Mouse (Mus musculus) heart, embryonic 15.5 days (tissue): ENCODE data around the gene Gng13. TPM values are rescaled to one million over a fixed set of nuclear protein-coding genes. Genes with fewer than 3 reads are reported as not detected.

Source experiments
- ATAC-seq: fragments of 200-750 bp; cut with Nextera tagmentation; replicated peaks from 2 replicates; pipeline ENCODE4 v1.8.0; 2017; ENCODE audit warnings: low read depth, moderate TSS enrichment; ENCODE audit not compliant: insufficient number of reproducible peaks, insufficient read depth, low FRiP score
- H3K27ac ChIP-seq: fragments of 300-500 bp; sonication (generic); 2 replicates; pipeline ENCODE4 v1.5.1; 2015; ENCODE audit warnings: mild to moderate bottlenecking, inconsistent platforms
- H3K27me3 ChIP-seq: fragments of 300-500 bp; sonication (generic); 2 replicates; pipeline ENCODE4 v1.6.1; 2015; ENCODE audit warnings: inconsistent platforms
- H3K36me3 ChIP-seq: fragments of 300-500 bp; sonication (generic); 2 replicates; pipeline ENCODE4 v1.6.1; 2015; ENCODE audit warnings: mild to moderate bottlenecking, inconsistent platforms
- H3K4me1 ChIP-seq: fragments of 300-500 bp; sonication (generic); replicated peaks from 2 replicates; pipeline ENCODE4 v1.6.1; 2015; ENCODE audit warnings: inconsistent platforms
- H3K4me2 ChIP-seq: fragments of 300-500 bp; sonication (generic); 2 replicates; pipeline ENCODE4 v1.6.1; 2015; ENCODE audit warnings: inconsistent platforms, mild to moderate bottlenecking, moderate library complexity
- H3K4me3 ChIP-seq: fragments of 300-500 bp; sonication (generic); 2 replicates; pipeline ENCODE4 v1.5.1; 2015; ENCODE audit warnings: mild to moderate bottlenecking, inconsistent platforms
- H3K9ac ChIP-seq: fragments of 300-500 bp; sonication (generic); 2 replicates; pipeline ENCODE4 v1.6.1; 2015; ENCODE audit warnings: mild to moderate bottlenecking, inconsistent platforms
- H3K9me3 ChIP-seq: fragments of 300-500 bp; sonication (generic); replicated peaks from 2 replicates; pipeline ENCODE4 v1.6.1; 2016; ENCODE audit warnings: inconsistent platforms
- WGBS: fragments of 180-500 bp; shearing (Covaris S2); methylation state at CpG from one replicate; pipeline ENCODE4 v1.1.7; 2015; ENCODE audit warnings: mixed read lengths; 5-methylcytosine and 5-hydroxymethylcytosine counted together
- polyA plus RNA-seq: library from polyadenylated mRNA; unstranded; fragments of >200 nt; fragmentation: Nextera tagmentation; extraction: Ambion mirVana; gene quantifications from 2 replicates; pipeline ENCODE4 v1.2.1, GENCODE M21; 2015

Gene Gng13
- polyA plus RNA-seq, 1 experiment from 2014 or later = 2.0 TPM

- Histone ChIP-seq H3K27ac (no peak overlapping the region), H3K4me2 (no peak overlapping the region), H3K4me3 (no peak overlapping the region), H3K36me3 (no peaks in the 10 kb centered on the region), H3K27me3 (no peaks in the 10 kb centered on the region; the same call in 1 of the 2 replicates), H3K9ac (no peak overlapping the region), H3K4me1 (no peaks in the 10 kb centered on the region), H3K9me3 (no peaks in the 10 kb centered on the region)
- no peak for ATAC-seq
- 92% methylated on average over 2 of the region's 2 CpGs for WGBS
Observed at GRCm38 (mm10) chr17:25709994-25710393, 7.0 kb upstream of the Gng13 start.

- Histone ChIP-seq H3K36me3 (no peaks in the 10 kb centered on the region), H3K4me2 (no peak overlapping the region), H3K4me1 (peaks cover 4% of the 10 kb centered on the region), H3K27ac (no peak overlapping the region), H3K27me3 (peaks cover 5% of the 10 kb centered on the region), H3K9ac (no peak overlapping the region), H3K4me3 (no peak overlapping the region), H3K9me3 (no peaks in the 10 kb centered on the region)
- ATAC-seq = no peak
- 59% methylated on average over 4 of the region's 4 CpGs for WGBS
Observed at GRCm38 (mm10) chr17:25711136-25711535, 5.8 kb upstream of the Gng13 start.

GRCm38 (mm10) chr17:25715627-25716026 lies 1.3 kb upstream of the Gng13 start:
- no peak for ATAC-seq
- 43% methylated on average over 3 of the region's 3 CpGs for WGBS
- Histone ChIP-seq H3K9me3 (no peaks in the 10 kb centered on the region), H3K27ac (no peak overlapping the region), H3K4me1 (peaks cover 16% of the 10 kb centered on the region), H3K27me3 (peaks cover 32% of the 10 kb centered on the region), H3K36me3 (peaks cover 5% of the 10 kb centered on the region; the same call in 1 of the 2 replicates), H3K4me3 (no peak overlapping the region), H3K4me2 (no peak overlapping the region), H3K9ac (no peak overlapping the region)

GRCm38 (mm10) chr17:25716130-25716529 lies 841 bp upstream of the Gng13 start:
- Histone ChIP-seq H3K27ac (no peak overlapping the region), H3K4me1 (peaks cover 16% of the 10 kb centered on the region), H3K9ac (no peak overlapping the region), H3K9me3 (no peaks in the 10 kb centered on the region), H3K27me3 (peaks cover 32% of the 10 kb centered on the region), H3K4me2 (peak overlapping the region; percentile 18; the same call in 1 of the 2 replicates), H3K4me3 (no peak overlapping the region), H3K36me3 (peaks cover 9% of the 10 kb centered on the region; the same call in 1 of the 2 replicates)
- no peak for ATAC-seq
- 8% methylated on average over 6 of the region's 6 CpGs for WGBS

- Histone ChIP-seq H3K27me3 (peaks cover 32% of the 10 kb centered on the region), H3K27ac (no peak overlapping the region), H3K9ac (peak overlapping the region; percentile 52; the same call in 1 of the 2 replicates), H3K4me3 (peak overlapping the region; percentile 45), H3K9me3 (no peaks in the 10 kb centered on the region), H3K4me2 (peak overlapping the region; percentile 86), H3K36me3 (peaks cover 9% of the 10 kb centered on the region; the same call in 1 of the 2 replicates), H3K4me1 (peaks cover 16% of the 10 kb centered on the region)
- no peak; the same call in 1 of the 2 replicates for ATAC-seq
- WGBS = 7% methylated on average over 6 of the region's 6 CpGs
Observed at GRCm38 (mm10) chr17:25717691-25718090, 720 bp downstream of the Gng13 start.

GRCm38 (mm10) chr17:25721476-25721875 lies 4.5 kb downstream of the Gng13 start:
- Histone ChIP-seq H3K9ac (no peak overlapping the region), H3K9me3 (no peaks in the 10 kb centered on the region), H3K36me3 (peaks cover 9% of the 10 kb centered on the region; the same call in 1 of the 2 replicates), H3K4me1 (peaks cover 18% of the 10 kb centered on the region), H3K4me3 (no peak overlapping the region), H3K4me2 (no peak overlapping the region), H3K27ac (no peak overlapping the region), H3K27me3 (peaks cover 24% of the 10 kb centered on the region)
- ATAC-seq = no peak
- WGBS = 93% methylated on average over 5 of the region's 5 CpGs

- Histone ChIP-seq H3K4me1 (peaks cover 19% of the 10 kb centered on the region), H3K4me3 (no peak overlapping the region), H3K27me3 (peaks cover 4% of the 10 kb centered on the region; the same call in 1 of the 2 replicates), H3K9me3 (no peaks in the 10 kb centered on the region), H3K27ac (no peak overlapping the region), H3K9ac (no peak overlapping the region), H3K36me3 (peaks cover 9% of the 10 kb centered on the region; the same call in 1 of the 2 replicates), H3K4me2 (no peak overlapping the region)
- 94% methylated on average over 19 of the region's 19 CpGs for WGBS
- no peak for ATAC-seq
Observed at GRCm38 (mm10) chr17:25723470-25723869, 6.5 kb downstream of the Gng13 start.

GRCm38 (mm10) chr17:25723919-25724318 lies 6.9 kb downstream of the Gng13 start:
- H3K36me3 ChIP-seq = peaks cover 9% of the 10 kb centered on the region; the same call in 1 of the 2 replicates
- no peak overlapping the region for H3K4me2 ChIP-seq
- no peak for ATAC-seq
- H3K9me3 ChIP-seq = no peaks in the 10 kb centered on the region
- no peak overlapping the region for H3K9ac ChIP-seq
- H3K27me3 ChIP-seq = no peaks in the 10 kb centered on the region
- peaks cover 22% of the 10 kb centered on the region for H3K4me1 ChIP-seq
- H3K4me3 ChIP-seq = no peak overlapping the region
- 77% methylated on average over 7 of the region's 7 CpGs for WGBS
- no peak overlapping the region for H3K27ac ChIP-seq

GRCm38 (mm10) chr17:25725264-25725663 lies 8.3 kb downstream of the Gng13 start:
- WGBS = 79% methylated on average over 6 of the region's 6 CpGs
- Histone ChIP-seq H3K27ac (no peak overlapping the region), H3K27me3 (no peaks in the 10 kb centered on the region), H3K9ac (no peak overlapping the region), H3K36me3 (peaks cover 8% of the 10 kb centered on the region; the same call in 1 of the 2 replicates), H3K4me1 (peaks cover 22% of the 10 kb centered on the region), H3K9me3 (no peaks in the 10 kb centered on the region), H3K4me2 (no peak overlapping the region), H3K4me3 (no peak overlapping the region)
- no peak for ATAC-seq

GRCm38 (mm10) chr17:25727265-25728008 lies 10.5 kb downstream of the Gng13 start, which contains the start of the genes Chtf18 and Rpusd1:
Gene Chtf18 (minus strand): TSS chr17:25727419.
Gene Rpusd1 (plus strand): TSS chr17:25727670.
- H3K9ac ChIP-seq = peak within 1 kb of the TSS; percentile 77
- no peaks in the 10 kb centered on the region for H3K27me3 ChIP-seq
- H3K4me2 ChIP-seq = peak within 1 kb of the TSS; percentile 97
- ATAC-seq = peak; percentile 99
- under 1% methylated on average over 37 of the region's 37 CpGs for whole genome bisulfite sequencing
- no peaks in the 10 kb centered on the region for H3K9me3 ChIP-seq
- H3K4me3 ChIP-seq = peak within 1 kb of the TSS; percentile 63
- no peak within 1 kb of the TSS for H3K27ac ChIP-seq
- H3K4me1 ChIP-seq = peaks cover 22% of the 10 kb centered on the region
- no peaks in the 10 kb centered on the region; the same call in 1 of the 2 replicates for H3K36me3 ChIP-seq

GRCm38 (mm10) chr17:25728009-25728270 lies 11.0 kb downstream of the Gng13 start:
- no peak overlapping the region for H3K27ac ChIP-seq
- no peaks in the 10 kb centered on the region; the same call in 1 of the 2 replicates for H3K36me3 ChIP-seq

GRCm38 (mm10) chr17:25732082-25732481 lies 15.1 kb downstream of the Gng13 start:
- no peak for ATAC-seq
- H3K36me3 ChIP-seq = no peaks in the 10 kb centered on the region
- no peak overlapping the region for H3K4me3 ChIP-seq
- H3K4me1 ChIP-seq = peaks cover 10% of the 10 kb centered on the region
- no peaks in the 10 kb centered on the region for H3K9me3 ChIP-seq
- 17% methylated on average over 2 of the region's 2 CpGs for WGBS
- H3K27me3 ChIP-seq = no peaks in the 10 kb centered on the region
- H3K4me2 ChIP-seq = no peak overlapping the region
- H3K27ac ChIP-seq = no peak overlapping the region
- no peak overlapping the region for H3K9ac ChIP-seq

More at GRCm38 (mm10) chr17:25728009-25728270, 11.0 kb downstream of the Gng13 start:
- peaks cover 22% of the 10 kb centered on the region for H3K4me1 ChIP-seq
- no peak for ATAC-seq
- H3K9me3 ChIP-seq = no peaks in the 10 kb centered on the region
- no peaks in the 10 kb centered on the region for H3K27me3 ChIP-seq
- H3K4me3 ChIP-seq = peak overlapping the region; percentile 63
- H3K9ac ChIP-seq = peak overlapping the region; percentile 77
- peak overlapping the region; percentile 85 for H3K4me2 ChIP-seq
- WGBS = 17% methylated on average over 4 of the region's 4 CpGs
